Mouse (Mus musculus): ENCODE measurements at regions not wholly inside any gene's neighbourhood (a gene's known extent, or its start where the extent isn't known, plus 50 kb on each side); places are given as distances from the start of the nearest gene placed in this dataset.

DNA sequence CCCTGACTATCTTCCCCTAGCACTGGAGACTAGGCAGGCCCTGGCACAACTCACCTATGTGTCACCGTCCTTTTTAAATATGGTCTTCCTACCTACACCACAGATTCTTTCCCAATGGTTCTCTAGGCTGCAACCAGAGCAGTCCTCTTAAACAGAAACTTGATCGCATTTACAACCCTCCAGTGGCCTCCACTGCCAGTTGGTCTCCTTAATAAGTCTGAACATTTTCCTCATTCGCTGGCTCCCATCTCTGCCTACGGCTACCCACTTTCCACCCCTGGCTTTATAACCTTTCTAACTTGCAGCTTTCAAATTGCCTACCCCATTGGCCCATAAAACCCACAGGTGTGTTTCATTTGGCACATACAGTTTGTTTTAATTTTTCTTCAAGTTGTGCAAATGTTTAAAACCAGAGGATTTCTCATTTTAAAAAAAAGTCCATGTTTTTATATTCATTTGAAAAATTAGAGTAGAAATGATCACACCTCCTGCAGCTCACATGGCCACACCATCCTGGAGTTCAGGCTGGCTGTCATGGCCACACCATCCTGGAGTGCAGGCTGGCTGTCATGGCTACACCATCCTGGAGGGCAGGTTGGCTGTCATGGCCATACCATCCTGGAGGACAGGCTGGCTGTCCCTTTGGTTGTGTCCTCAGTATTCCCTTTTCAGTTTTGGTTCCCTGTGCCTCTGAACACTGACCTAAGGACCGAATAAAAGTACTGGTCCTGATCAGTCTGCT is 74.4 kb upstream of the Ccnd2 start:
- no peak overlapping the region for H3K27ac ChIP-seq (ENCODE audit: insufficient read depth, low read depth, low read length, poor library complexity, severe bottlenecking)
- no peaks in the 10 kb centered on the region for H3K4me1 ChIP-seq (ENCODE audit: control insufficient read depth in 2 of 2, insufficient read depth in 2 of 2, low read length in 2 of 2, poor library complexity in 1 of 2)
- TF ChIP-seq ZNF384 (IDR thresholded peaks at IDR 0.05; ENCODE audit: low read depth, low read length) (no peak), CHD2 (IDR thresholded peaks at IDR 0.05; ENCODE audit: low read depth, low read length) (no peak), ZC3H11A (IDR thresholded peaks at IDR 0.05; ENCODE audit: borderline replicate concordance, low read depth, low read length) (no peak), MAFK (IDR thresholded peaks at IDR 0.05; ENCODE audit: insufficient read depth, low read depth, low read length) (no peak), HCFC1 (IDR thresholded peaks at IDR 0.05; ENCODE audit: borderline replicate concordance, insufficient read depth, low read length) (no peak)
- no peak overlapping the region for H3K9ac ChIP-seq (ENCODE audit: insufficient read depth, low read depth, low read length, poor library complexity, severe bottlenecking)
- no peak for DNase-seq (ENCODE audit: low read depth, low spot score)
- no peaks in the 10 kb centered on the region for H3K36me3 ChIP-seq (ENCODE audit: control insufficient read depth, insufficient read depth, low read length, poor library complexity, severe bottlenecking)
- in situ Hi-C loops (cut with MboI; ENCODE audit: low sequenced_read_pairs in 2 of 2, unreplicated experiment in 2 of 2) = no loop called here
- H3K4me3 ChIP-seq (ENCODE audit: insufficient read depth in 1 of 2, low read depth in 1 of 2, low read length in 2 of 2, poor library complexity in 1 of 2, severe bottlenecking in 1 of 2) = no peak overlapping the region
- no peaks in the 10 kb centered on the region for H3K9me3 ChIP-seq (ENCODE audit: control insufficient read depth, insufficient read depth, low read depth, low read length)

DNA sequence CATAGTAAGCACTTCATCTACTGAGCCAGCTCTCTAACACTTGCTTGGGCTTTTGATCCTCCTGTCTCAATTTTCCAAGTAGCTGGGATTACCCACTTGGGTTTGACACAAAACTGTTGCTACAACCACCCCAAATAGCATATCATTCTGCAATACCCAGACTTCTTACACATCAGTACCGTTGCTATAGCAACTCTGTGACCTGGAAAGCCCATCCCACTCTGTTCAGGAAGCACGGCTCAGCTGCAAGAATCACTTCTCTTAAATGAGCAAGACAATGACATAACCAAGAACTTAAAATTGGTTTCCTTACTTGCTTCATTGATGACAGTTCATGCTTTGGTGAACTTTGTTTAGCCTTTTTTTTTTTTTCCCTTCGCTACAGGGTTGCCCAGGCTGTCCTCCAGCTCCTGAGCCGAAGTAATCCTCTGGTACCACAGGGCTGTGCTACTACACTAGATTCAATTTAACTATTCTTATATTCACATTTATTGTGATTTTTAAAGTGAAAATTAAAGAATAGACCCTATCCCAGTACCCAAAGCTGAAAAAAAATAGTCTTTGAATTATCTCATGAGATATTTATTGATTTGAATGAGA is 84.6 kb upstream of the Ccnd2 start:
- H3K4me1 ChIP-seq (ENCODE audit: control insufficient read depth in 2 of 2, insufficient read depth in 2 of 2, low read length in 2 of 2, poor library complexity in 1 of 2) = no peaks in the 10 kb centered on the region
- DNase-seq (ENCODE audit: low read depth, low spot score) = no peak
- H3K9me3 ChIP-seq (ENCODE audit: control insufficient read depth, insufficient read depth, low read depth, low read length) = no peaks in the 10 kb centered on the region
- no peak overlapping the region for H3K4me3 ChIP-seq (ENCODE audit: insufficient read depth in 1 of 2, low read depth in 1 of 2, low read length in 2 of 2, poor library complexity in 1 of 2, severe bottlenecking in 1 of 2)
- H3K9ac ChIP-seq (ENCODE audit: insufficient read depth, low read depth, low read length, poor library complexity, severe bottlenecking) = no peak overlapping the region
- H3K36me3 ChIP-seq (ENCODE audit: control insufficient read depth, insufficient read depth, low read length, poor library complexity, severe bottlenecking) = no peaks in the 10 kb centered on the region
- H3K27ac ChIP-seq (ENCODE audit: insufficient read depth, low read depth, low read length, poor library complexity, severe bottlenecking) = no peak overlapping the region
- TF ChIP-seq MAFK (IDR thresholded peaks at IDR 0.05; ENCODE audit: insufficient read depth, low read depth, low read length) (no peak), CHD2 (IDR thresholded peaks at IDR 0.05; ENCODE audit: low read depth, low read length) (no peak), HCFC1 (IDR thresholded peaks at IDR 0.05; ENCODE audit: borderline replicate concordance, insufficient read depth, low read length) (no peak), ZC3H11A (IDR thresholded peaks at IDR 0.05; ENCODE audit: borderline replicate concordance, low read depth, low read length) (no peak)
- in situ Hi-C loops (cut with MboI; ENCODE audit: low sequenced_read_pairs in 2 of 2, unreplicated experiment in 2 of 2) = no loop called here

DNA sequence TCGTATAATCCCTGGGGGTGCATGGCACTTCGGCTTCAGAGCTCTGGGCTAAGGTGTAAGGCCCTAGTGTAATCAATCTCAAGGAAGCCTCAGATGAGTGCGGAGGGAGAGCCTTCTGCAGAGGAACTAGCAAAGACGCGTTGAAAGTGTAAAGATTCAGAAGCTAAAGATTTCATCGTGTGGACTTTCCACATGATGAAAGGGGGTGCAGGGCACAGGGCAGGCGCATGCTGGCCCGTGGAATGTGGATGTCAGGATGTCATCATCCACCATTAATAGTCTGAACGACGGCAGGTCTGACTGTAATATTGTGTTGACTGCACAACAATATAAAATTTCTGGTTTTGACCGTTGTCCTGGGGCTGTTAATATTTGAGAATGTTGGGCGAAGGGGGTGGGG is 85.2 kb upstream of the Ccnd2 start:
- in situ Hi-C loops (cut with MboI; ENCODE audit: low sequenced_read_pairs in 2 of 2, unreplicated experiment in 2 of 2) = no loop called here
- TF ChIP-seq MAFK (IDR thresholded peaks at IDR 0.05; ENCODE audit: insufficient read depth, low read depth, low read length) (no peak), HCFC1 (IDR thresholded peaks at IDR 0.05; ENCODE audit: borderline replicate concordance, insufficient read depth, low read length) (no peak), CHD2 (IDR thresholded peaks at IDR 0.05; ENCODE audit: low read depth, low read length) (no peak), ZNF384 (IDR thresholded peaks at IDR 0.05; ENCODE audit: low read depth, low read length) (no peak), ZC3H11A (IDR thresholded peaks at IDR 0.05; ENCODE audit: borderline replicate concordance, low read depth, low read length) (no peak)
- no peak for DNase-seq (ENCODE audit: low read depth, low spot score)
- no peaks in the 10 kb centered on the region for H3K4me1 ChIP-seq (ENCODE audit: control insufficient read depth in 2 of 2, insufficient read depth in 2 of 2, low read length in 2 of 2, poor library complexity in 1 of 2)
- no peak overlapping the region for H3K27ac ChIP-seq (ENCODE audit: insufficient read depth, low read depth, low read length, poor library complexity, severe bottlenecking)
- H3K9me3 ChIP-seq (ENCODE audit: control insufficient read depth, insufficient read depth, low read depth, low read length) = no peaks in the 10 kb centered on the region
- no peaks in the 10 kb centered on the region for H3K36me3 ChIP-seq (ENCODE audit: control insufficient read depth, insufficient read depth, low read length, poor library complexity, severe bottlenecking)
- H3K9ac ChIP-seq (ENCODE audit: insufficient read depth, low read depth, low read length, poor library complexity, severe bottlenecking) = no peak overlapping the region
- H3K4me3 ChIP-seq (ENCODE audit: insufficient read depth in 1 of 2, low read depth in 1 of 2, low read length in 2 of 2, poor library complexity in 1 of 2, severe bottlenecking in 1 of 2) = no peak overlapping the region

DNA sequence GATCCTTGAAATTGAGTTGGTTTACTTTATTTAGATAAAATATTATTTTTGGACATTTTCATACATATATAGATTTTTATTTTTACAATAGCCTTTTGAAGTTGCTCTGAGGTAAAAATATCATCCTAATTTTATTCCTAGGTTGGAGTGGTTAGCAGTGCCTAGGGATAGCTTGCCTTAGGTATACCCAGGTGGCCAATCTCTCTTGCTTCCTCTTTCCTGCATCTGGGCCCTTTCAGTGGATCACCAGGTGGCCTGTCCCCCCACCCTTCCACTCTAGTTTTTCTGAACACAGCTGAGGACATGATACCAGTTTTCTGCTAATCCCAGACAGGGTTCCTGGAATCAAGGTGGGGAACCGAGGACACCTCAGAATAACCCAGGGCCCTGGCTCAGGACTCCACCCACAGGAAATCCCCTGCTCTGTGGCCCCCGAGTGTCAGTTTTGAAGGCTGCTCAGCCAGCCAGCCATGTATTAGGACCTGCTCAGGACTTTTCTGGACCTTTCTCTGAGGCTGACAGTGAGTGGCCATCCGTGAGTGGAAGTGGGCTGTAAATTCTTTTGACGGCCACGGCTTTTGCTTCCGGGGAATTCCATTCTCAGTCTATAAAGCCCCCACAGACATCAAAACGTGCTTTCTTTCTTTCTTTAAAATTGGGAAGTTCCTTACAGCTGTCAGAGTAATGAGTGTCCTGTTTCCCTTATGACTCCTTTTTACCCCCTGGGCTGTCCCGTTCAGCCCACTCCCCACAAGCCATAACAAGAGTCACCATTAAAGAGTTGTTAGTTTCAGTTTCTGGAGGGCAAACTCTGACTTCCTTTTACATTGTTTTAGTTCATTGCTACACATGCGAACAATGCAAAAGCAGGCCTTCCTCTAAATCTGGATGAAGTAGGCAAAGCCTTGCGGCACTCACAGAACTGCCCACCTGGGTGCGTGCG is 87.8 kb upstream of the Ccnd2 start:
- Histone ChIP-seq H3K27ac (ENCODE audit: insufficient read depth, low read depth, low read length, poor library complexity, severe bottlenecking) (no peak overlapping the region), H3K4me1 (ENCODE audit: control insufficient read depth in 2 of 2, insufficient read depth in 2 of 2, low read length in 2 of 2, poor library complexity in 1 of 2) (no peaks in the 10 kb centered on the region), H3K9me3 (ENCODE audit: control insufficient read depth, insufficient read depth, low read depth, low read length) (no peaks in the 10 kb centered on the region), H3K36me3 (ENCODE audit: control insufficient read depth, insufficient read depth, low read length, poor library complexity, severe bottlenecking) (no peaks in the 10 kb centered on the region), H3K9ac (ENCODE audit: insufficient read depth, low read depth, low read length, poor library complexity, severe bottlenecking) (no peak overlapping the region), H3K4me3 (ENCODE audit: insufficient read depth in 1 of 2, low read depth in 1 of 2, low read length in 2 of 2, poor library complexity in 1 of 2, severe bottlenecking in 1 of 2) (no peak overlapping the region)
- DNase-seq (ENCODE audit: low read depth, low spot score) = no peak
- in situ Hi-C loops (cut with MboI; ENCODE audit: low sequenced_read_pairs in 2 of 2, unreplicated experiment in 2 of 2) = no loop called here
- TF ChIP-seq HCFC1 (IDR thresholded peaks at IDR 0.05; ENCODE audit: borderline replicate concordance, insufficient read depth, low read length) = no peak
- no peak for TF ChIP-seq ZC3H11A (IDR thresholded peaks at IDR 0.05; ENCODE audit: borderline replicate concordance, low read depth, low read length)
- no peak for TF ChIP-seq CHD2 (IDR thresholded peaks at IDR 0.05; ENCODE audit: low read depth, low read length)
- TF ChIP-seq MAFK (IDR thresholded peaks at IDR 0.05; ENCODE audit: insufficient read depth, low read depth, low read length) = no peak
- no peak for TF ChIP-seq ZNF384 (IDR thresholded peaks at IDR 0.05; ENCODE audit: low read depth, low read length)

Data from ES-E14 (cell line).